Mouse (Mus musculus): Measurements from ENCODE around the gene Epha3.

Gene Epha3

DNA sequence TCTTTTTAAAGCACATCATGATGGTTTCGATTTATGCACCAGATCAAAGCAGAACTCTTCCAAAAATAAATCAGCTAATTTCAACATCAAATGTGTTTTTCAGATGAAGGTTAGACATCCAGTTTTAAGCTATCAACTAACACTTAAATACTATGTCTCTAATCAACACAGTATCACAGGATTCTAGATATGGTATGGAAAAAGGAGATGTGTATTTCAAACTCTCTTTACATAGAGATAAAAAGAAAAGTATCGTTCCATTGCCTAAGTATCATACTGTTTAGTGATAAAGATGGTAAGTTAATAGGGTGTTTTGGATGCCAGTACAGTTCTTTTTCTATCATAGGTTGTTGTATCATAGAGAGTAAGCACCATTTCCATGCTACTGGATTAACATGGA lies 353.9 kb downstream of the Epha3 start:
- DNase-seq (ENCODE audit: extremely low spot score, low read depth, low spot score): no peak

DNA sequence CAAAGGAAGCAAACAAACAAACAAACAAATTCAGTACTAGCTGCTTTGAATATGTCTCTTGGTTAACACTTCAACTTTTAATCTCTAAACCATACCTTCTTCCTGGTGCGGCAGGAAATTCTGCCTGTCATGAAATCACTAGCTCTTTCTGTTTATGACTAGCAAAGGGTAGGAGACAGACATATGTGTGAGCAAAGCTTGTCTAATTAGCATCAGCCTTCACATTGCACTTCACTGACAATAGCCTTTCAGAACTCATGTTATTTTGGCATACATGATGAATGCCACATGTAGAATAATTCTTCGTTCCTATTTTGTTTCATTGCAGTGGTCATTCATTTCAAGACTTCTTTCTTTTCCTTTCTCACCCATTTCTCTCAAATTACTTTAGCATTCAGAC lies 357.5 kb downstream of the Epha3 start:
- no peak for DNase-seq (ENCODE audit: extremely low spot score, low read depth, low spot score)

DNA sequence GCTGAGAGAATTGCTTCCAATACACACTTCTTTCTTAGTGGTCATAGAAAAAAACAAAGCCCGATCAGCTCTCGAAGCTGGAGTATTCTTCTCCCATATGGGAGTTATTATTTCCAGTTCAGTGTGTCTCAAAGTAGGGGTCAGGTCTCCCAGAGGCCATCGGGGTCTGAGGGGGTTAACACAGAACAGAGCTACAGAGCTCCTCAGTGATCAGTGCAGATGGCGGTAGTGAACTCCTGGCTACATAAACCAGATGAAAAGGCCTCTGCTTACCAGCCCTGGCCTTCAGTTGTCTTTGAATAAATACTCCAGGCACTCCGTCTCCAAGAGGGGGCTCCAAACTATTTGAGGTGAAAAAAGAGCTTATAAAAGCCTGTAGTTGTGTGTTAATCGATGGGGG lies 362.5 kb downstream of the Epha3 start:
- no peak for DNase-seq (ENCODE audit: extremely low spot score, low read depth, low spot score)

DNA sequence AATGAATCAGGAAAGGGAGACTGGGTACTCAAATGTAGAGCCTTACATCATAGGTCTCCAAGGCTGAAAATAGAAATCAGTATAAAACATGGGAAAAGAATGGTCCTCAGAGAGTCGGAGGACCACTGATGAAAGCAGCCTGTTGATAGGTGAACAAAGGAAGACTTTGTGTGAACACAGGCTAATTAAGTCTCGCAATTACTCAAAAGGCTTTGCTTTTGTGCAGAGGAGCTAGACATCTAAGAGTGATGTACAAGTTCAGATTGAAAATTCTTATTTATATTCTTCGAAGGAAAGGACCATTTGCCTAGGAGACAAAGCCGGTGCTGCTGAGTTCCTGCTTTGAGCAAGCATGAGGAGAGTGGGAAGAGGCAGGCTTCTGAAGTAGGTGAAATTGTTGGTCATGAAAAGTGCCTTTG lies 363.0 kb downstream of the Epha3 start:
- DNase-seq (ENCODE audit: extremely low spot score, low read depth, low spot score): no peak

Measured in hindlimb bud, embryonic 11.5 days (tissue).